Comparison of ENCODE assay signal across 8 mouse cellular contexts in the genomic region with DNA sequence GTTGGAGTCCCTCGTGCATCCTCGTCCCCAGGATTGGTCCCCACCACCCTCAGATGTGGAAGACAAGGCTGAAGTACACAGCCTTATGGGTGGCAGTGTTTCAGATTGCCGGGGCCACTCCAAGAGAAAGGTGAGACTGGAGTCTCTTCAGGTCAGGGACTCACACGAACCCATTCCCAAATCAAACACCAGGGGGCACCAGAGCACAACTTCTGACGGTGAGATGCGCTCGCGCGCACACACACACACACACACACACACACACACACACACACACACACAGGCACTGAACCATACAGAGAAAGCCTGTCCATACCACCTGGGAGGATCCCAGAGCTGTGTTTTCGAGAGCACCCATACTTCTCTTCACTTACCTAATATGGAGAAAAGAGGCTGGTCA. TPM values are rescaled to one million over a fixed set of nuclear protein-coding genes. Genes with fewer than 3 reads are reported as not detected.
DNase-seq lines count a peak whose midpoint lies in the region; ATAC-seq and TF ChIP-seq lines count a peak whose summit lies in the region.

No protein-coding gene starts in this region.

- H3K4me3 ChIP-seq in lung, adult 2 months (replicated peaks; ENCODE audit: extremely low read depth, low read depth, low read length) = no peak overlapping the region

- TF ChIP-seq POLR2A in lung, adult 2 months (IDR thresholded peaks at IDR 0.05; ENCODE audit: borderline replicate concordance, extremely low read depth, low read depth, low read length) = no peak

- peak; percentile 90 for DNase-seq in CD4-positive, CD25-positive, alpha-beta regulatory T cell, adult 2 months (ENCODE audit: low read depth, low spot score)
- peak; percentile 62 to 66 for DNase-seq in adrenal gland, postnatal 4 days (ENCODE audit: low spot score in 2 of 2)
- DNase-seq in heart, postnatal 10 days = peak; percentile 76 to 88
- DNase-seq in large intestine, adult 2 months (ENCODE audit: low read depth, low spot score) = peak; percentile 39
- peak; percentile 69 for DNase-seq in lung, adult 2 months
- DNase-seq in thymus, postnatal 14 days = peak; percentile 81

- TF ChIP-seq CTCF in lung, adult 2 months (IDR thresholded peaks at IDR 0.05; ENCODE audit: insufficient read depth, low read length) = peak; percentile 86

- WGBS in large intestine, adult 2 months = 7% methylated on average over 10 of the region's 10 CpGs
- 4% methylated on average over 10 of the region's 10 CpGs for WGBS in lung, adult 2 months

- peak; percentile 57 for ATAC-seq in erythroblast, adult 5-6 weeks (replicated peaks; ENCODE audit: low FRiP score, poor library complexity, severe bottlenecking)
- ATAC-seq in neutrophil, adult 5-6 weeks (ENCODE audit: extremely low read depth, insufficient number of reproducible peaks, low FRiP score, poor library complexity, severe bottlenecking) = peak; percentile 40

- H3K4me1 ChIP-seq in lung, adult 2 months (ENCODE audit: control insufficient read depth, insufficient read depth, low read length) = no peaks in the 10 kb centered on the region

- intact Hi-C loops in heart, postnatal 10 days (cut with DNase I) = loop anchor here (1.0 to 2.0 kb wide), 3 partner anchors 33 to 150 kb away; no protein-coding TSS in a partner anchor

RNA-seq across cellular contexts. Expression of gene Igdcc3, which starts 7.2 kb away (rescaled TPM):
- 1 to 10 TPM; 2.2 to 3.6 TPM for total RNA-seq in adrenal gland, postnatal 4 days (2021)
- total RNA-seq in erythroblast, adult 5-6 weeks (2015; ENCODE audit: low replicate concordance) = not detected in 2 replicates
- total RNA-seq in erythroblast, adult 5-6 weeks (2017; ENCODE audit: low replicate concordance) = not detected in 2 replicates
- under 1 TPM; 0.22 to 0.40 TPM for total RNA-seq in heart, postnatal 10 days (2021)
- polyA plus RNA-seq in large intestine, adult 2 months (2012; rRNA removed) = not detected in 2 replicates
- 0.11 and 0.13 TPM in 2 replicates for polyA plus RNA-seq in lung, adult 2 months (2012; rRNA removed)
- total RNA-seq in neutrophil, adult 5-6 weeks (2017) = 0.47 TPM in 1 of 2 replicates, not detected in the other

RNA-seq across cellular contexts. Expression of gene Igdcc4, which starts 32.5 kb away (rescaled TPM):
- 10 to 100 TPM; 36.6 to 41.9 TPM for total RNA-seq in adrenal gland, postnatal 4 days (2021)
- not detected in 2 replicates for total RNA-seq in erythroblast, adult 5-6 weeks (2015; ENCODE audit: low replicate concordance)
- total RNA-seq in erythroblast, adult 5-6 weeks (2017; ENCODE audit: low replicate concordance) = 0.56 TPM in 1 of 2 replicates, not detected in the other
- 10 to 100 TPM; 14.4 to 15.6 TPM for total RNA-seq in heart, postnatal 10 days (2021)
- polyA plus RNA-seq in large intestine, adult 2 months (2012; rRNA removed) = 1.5 and 1.9 TPM in 2 replicates
- polyA plus RNA-seq in lung, adult 2 months (2012; rRNA removed) = 1.9 and 3.7 TPM in 2 replicates
- total RNA-seq in neutrophil, adult 5-6 weeks (2017) = not detected in 2 replicates

Comparison
In these comparisons a context has a peak if more than half of its experiments do, and no peak if none do; other contexts are left out.
1. DNase-seq: peak in every context shown above with its lines; median percentile 90 in CD4-positive, CD25-positive, alpha-beta regulatory T cell, adult 2 months; 82 in heart, postnatal 10 days; 81 in thymus, postnatal 14 days; 69 in lung, adult 2 months; 64 in adrenal gland, postnatal 4 days; 39 in large intestine, adult 2 months.
2. RNA of gene Igdcc4, which starts 32.5 kb away (total RNA-seq): 36.6 to 41.9 TPM in adrenal gland, postnatal 4 days and 14.4 to 15.6 TPM in heart, postnatal 10 days; 0.56 TPM in erythroblast, adult 5-6 weeks and not detected in neutrophil, adult 5-6 weeks; every median in the first group is over 4 times any median in the second.